Mouse (Mus musculus): ENCODE measurements around the gene Evc. TPM values are rescaled to one million over a fixed set of nuclear protein-coding genes. Genes with fewer than 3 reads are reported as not detected.

The Evc gene
- total and polyA plus RNA-seq, 3 experiments = 0.17 to 0.91 (median 0.73) TPM

GRCm38 (mm10) chr5:37356027-37356426 lies 19.3 kb upstream of the Evc start:
- in situ Hi-C loops (cut with MboI; ENCODE audit: low pct_ligation_motif_present, low pct_unique_long_range_greater_than_20kb, low sequenced_read_pairs) (loop anchor here (10.0 kb wide), 1 partner anchor 61 kb away; no protein-coding TSS in a partner anchor), dilution Hi-C loops (cut with MboI; ENCODE audit: extremely low pct_ligation_motif_present, extremely low pct_unique_long_range_greater_than_20kb, low sequenced_read_pairs) (no loop called here)
- H3K27me3 ChIP-seq (replicated peaks) = peaks cover 26% of the 10 kb centered on the region
- no peak overlapping the region for H3K4me2 ChIP-seq (ENCODE audit: insufficient read depth, low read depth, poor library complexity, severe bottlenecking)
- no peak overlapping the region for H3K9ac ChIP-seq (ENCODE audit: insufficient read depth, low read depth)
- DNase-seq (ENCODE audit: extremely low read depth) = no peak
- no peaks in the 10 kb centered on the region for H3K79me2 ChIP-seq (replicated peaks; ENCODE audit: control insufficient read depth, extremely low read depth, insufficient read depth, poor library complexity, severe bottlenecking)
- no peaks in the 10 kb centered on the region for H3K36me3 ChIP-seq (replicated peaks in 1 of 2; ENCODE audit: control insufficient read depth in 1 of 2, insufficient read depth in 1 of 2, low read length in 1 of 2)
- no peak for TF ChIP-seq ZC3H11A (IDR thresholded peaks at IDR 0.05; ENCODE audit: low read depth, low read length)
- TF ChIP-seq CHD1 (IDR thresholded peaks at IDR 0.05; ENCODE audit: low read depth, low read length) = no peak
- no peak for TF ChIP-seq MAX (IDR thresholded peaks at IDR 0.05; ENCODE audit: low read length)
- TF ChIP-seq JUND (conservative IDR thresholded peaks at IDR 0.05; ENCODE audit: low read depth, low read length) = no peak
- no peak for TF ChIP-seq HCFC1 (IDR thresholded peaks at IDR 0.05; ENCODE audit: low read depth, low read length)
- no peak for TF ChIP-seq RCOR1 (conservative IDR thresholded peaks at IDR 0.05; ENCODE audit: low read depth, low read length)
- TF ChIP-seq EP300 (IDR thresholded peaks at IDR 0.05; ENCODE audit: low read length) = no peak
- TF ChIP-seq RAD21 (IDR thresholded peaks at IDR 0.05; ENCODE audit: low read depth, low read length) = no peak
- no peak for TF ChIP-seq TCF12 (IDR thresholded peaks at IDR 0.05; ENCODE audit: low read depth, low read length)
- no peak for TF ChIP-seq MEF2A (IDR thresholded peaks at IDR 0.05; ENCODE audit: borderline replicate concordance, low read depth, low read length)
- TF ChIP-seq MYC (IDR thresholded peaks at IDR 0.05; ENCODE audit: low read depth, low read length) = no peak
- TF ChIP-seq ZNF384 (IDR thresholded peaks at IDR 0.05; ENCODE audit: low read depth, low read length) = no peak
- TF ChIP-seq GABPA (IDR thresholded peaks at IDR 0.05; ENCODE audit: insufficient replicate concordance, low read depth, low read length) = no peak
- no peak for TF ChIP-seq ZKSCAN1 (IDR thresholded peaks at IDR 0.05; ENCODE audit: borderline replicate concordance, low read depth, low read length)
- TF ChIP-seq BHLHE40 (IDR thresholded peaks at IDR 0.05; ENCODE audit: low read depth, low read length) = no peak
- no peak for TF ChIP-seq SIN3A (IDR thresholded peaks at IDR 0.05; ENCODE audit: low read length)
- TF ChIP-seq KAT2A (IDR thresholded peaks at IDR 0.05; ENCODE audit: insufficient replicate concordance, low read length) = no peak
- peaks cover 9 to 17% of the 10 kb centered on the region in 2 experiments for H3K4me1 ChIP-seq (ENCODE audit: control insufficient read depth in 1 of 2, insufficient read depth in 2 of 2)
- H3K4me3 ChIP-seq (replicated peaks in 1 of 3; ENCODE audit: low read depth in 2 of 3, low read length in 2 of 3, poor library complexity in 1 of 3) = no peak overlapping the region
- H3K27ac ChIP-seq (ENCODE audit: insufficient read depth, low read depth) = no peak overlapping the region
- peaks cover 4% of the 10 kb centered on the region for H3K9me3 ChIP-seq (replicated peaks; ENCODE audit: low read length)

- Histone ChIP-seq H3K4me1 (ENCODE audit: control insufficient read depth in 1 of 2, insufficient read depth in 2 of 2) (peaks cover 9 to 17% of the 10 kb centered on the region in 2 experiments), H3K79me2 (replicated peaks; ENCODE audit: control insufficient read depth, extremely low read depth, insufficient read depth, poor library complexity, severe bottlenecking) (no peaks in the 10 kb centered on the region), H3K27me3 (replicated peaks) (peaks cover 15% of the 10 kb centered on the region), H3K27ac (ENCODE audit: insufficient read depth, low read depth) (no peak overlapping the region), H3K36me3 (replicated peaks in 1 of 2; ENCODE audit: control insufficient read depth in 1 of 2, insufficient read depth in 1 of 2, low read length in 1 of 2) (no peaks in the 10 kb centered on the region), H3K4me3 (replicated peaks in 1 of 3; ENCODE audit: low read depth in 2 of 3, low read length in 2 of 3, poor library complexity in 1 of 3) (no peak overlapping the region), H3K9ac (ENCODE audit: insufficient read depth, low read depth) (no peak overlapping the region), H3K4me2 (ENCODE audit: insufficient read depth, low read depth, poor library complexity, severe bottlenecking) (no peak overlapping the region), H3K9me3 (replicated peaks; ENCODE audit: low read length) (peaks cover 5% of the 10 kb centered on the region)
- DNase-seq (ENCODE audit: extremely low read depth) = peak; percentile 54
- in situ Hi-C loops (cut with MboI; ENCODE audit: low pct_ligation_motif_present, low pct_unique_long_range_greater_than_20kb, low sequenced_read_pairs) = loop anchor here (10.0 kb wide), 1 partner anchor 60 kb away; no protein-coding TSS in a partner anchor
- dilution Hi-C loops (cut with MboI; ENCODE audit: extremely low pct_ligation_motif_present, extremely low pct_unique_long_range_greater_than_20kb, low sequenced_read_pairs) = no loop called here
- peak; percentile 71 for TF ChIP-seq RAD21 (IDR thresholded peaks at IDR 0.05; ENCODE audit: low read depth, low read length)
- no peak for TF ChIP-seq MAZ (IDR thresholded peaks at IDR 0.05; ENCODE audit: low read depth, low read length)
- TF ChIP-seq POLR2A (IDR thresholded peaks at IDR 0.05; ENCODE audit: low read depth, low read length) = no peak
- no peak for TF ChIP-seq HCFC1 (IDR thresholded peaks at IDR 0.05; ENCODE audit: low read depth, low read length)
- peak; percentile 22; the same call in 1 of the 2 replicates for TF ChIP-seq ZC3H11A (IDR thresholded peaks at IDR 0.05; ENCODE audit: low read depth, low read length)
- TF ChIP-seq CTCF (conservative IDR thresholded peaks at IDR 0.05 in 1 of 2, IDR thresholded peaks at IDR 0.05 in 1 of 2; ENCODE audit: low read depth in 2 of 2, low read length in 2 of 2) = peak; percentile 87 to 94
- TF ChIP-seq SMC3 (IDR thresholded peaks at IDR 0.05; ENCODE audit: low read depth, low read length) = peak; percentile 89
- TF ChIP-seq CHD1 (IDR thresholded peaks at IDR 0.05; ENCODE audit: low read depth, low read length) = no peak
Measured at GRCm38 (mm10) chr5:37354385-37354784, 17.7 kb upstream of the Evc start.
